Mouse (Mus musculus) layer of hippocampus, adult 8-10 months (tissue): ENCODE measurements around the gene Gucd1. TPM values are rescaled to one million over a fixed set of nuclear protein-coding genes. Genes with fewer than 3 reads are reported as not detected.
"Not testable (repeated sequence)": the region's sequence is repeated elsewhere in the genome, so short reads cannot be mapped to it uniquely, and the experiment has no call there.

Experiments
- DNase-seq, 2 experiments: peaks; one replicate each; pipeline ENCODE4 v3.0.0; 2022; ENCODE audit warnings: low spot score in 2 of 2
- total RNA-seq, 4 experiments: library from RNA; stranded (reverse); gene quantifications; 2 replicates each; pipeline ENCODE4 v1.2.4; 2022

Gene Gucd1
- total RNA-seq, 4 experiments from 2014 or later, result 14.0 to 17.3 (median 14.4) TPM

DNA sequence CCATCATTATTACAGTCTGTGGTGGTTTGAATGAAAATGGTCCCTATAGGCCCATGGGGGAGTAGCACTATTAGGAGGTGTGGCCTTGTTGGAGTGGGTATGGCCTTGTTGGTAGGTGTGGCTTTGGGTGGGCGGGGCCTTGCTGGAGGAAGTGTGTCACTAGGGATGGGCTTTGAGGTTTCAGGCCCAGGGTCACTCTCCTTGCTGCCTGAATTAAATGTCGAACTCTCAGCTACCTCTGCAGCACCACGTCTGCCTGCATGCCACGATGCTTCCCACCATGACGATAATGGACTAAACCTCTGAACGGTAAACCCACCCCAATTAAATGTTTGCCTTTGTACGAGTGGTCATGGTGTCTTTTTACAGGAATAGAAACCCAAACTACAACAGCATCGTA lies 123.0 kb downstream of the Gucd1 start:
- no peak for DNase-seq

DNA sequence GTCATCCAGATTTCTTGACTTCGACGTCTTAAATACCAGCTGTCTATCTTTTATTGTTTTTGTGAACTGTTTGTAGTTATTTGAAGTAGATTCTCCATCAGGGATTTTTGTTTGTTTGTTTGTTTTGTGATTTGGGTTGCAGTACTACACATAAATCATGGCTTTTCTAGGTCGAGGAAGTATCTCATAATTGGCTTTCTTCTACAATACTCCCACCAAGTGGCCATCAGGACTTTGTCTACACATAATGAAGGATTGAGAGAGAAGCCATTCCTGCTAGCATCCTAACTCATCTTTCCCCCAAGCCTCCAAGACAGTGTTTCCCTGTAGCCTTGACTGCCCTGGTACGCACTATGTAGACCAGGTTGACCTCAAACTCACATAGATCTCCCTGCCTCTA lies 126.9 kb downstream of the Gucd1 start:
- DNase-seq, result no peak

DNA sequence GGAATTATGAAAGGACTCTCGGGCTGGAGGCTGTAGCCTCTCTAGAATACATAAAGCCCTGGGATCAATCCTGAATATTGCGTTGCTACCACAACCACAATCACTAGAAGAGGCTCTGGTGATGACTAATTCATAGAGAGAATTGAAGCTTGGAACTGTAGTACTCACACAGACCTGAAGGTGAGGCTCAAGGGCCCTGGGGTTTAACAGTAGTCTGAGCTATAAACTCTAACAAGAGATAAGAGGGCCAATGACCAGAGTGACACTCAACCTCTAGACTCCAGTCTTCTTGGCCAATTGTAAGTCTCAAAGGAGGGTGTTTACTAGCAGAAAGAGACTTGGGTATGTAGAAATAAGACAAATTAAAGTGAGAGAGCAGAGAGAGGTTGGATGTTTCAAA lies 127.6 kb downstream of the Gucd1 start:
- DNase-seq, result no peak

DNA sequence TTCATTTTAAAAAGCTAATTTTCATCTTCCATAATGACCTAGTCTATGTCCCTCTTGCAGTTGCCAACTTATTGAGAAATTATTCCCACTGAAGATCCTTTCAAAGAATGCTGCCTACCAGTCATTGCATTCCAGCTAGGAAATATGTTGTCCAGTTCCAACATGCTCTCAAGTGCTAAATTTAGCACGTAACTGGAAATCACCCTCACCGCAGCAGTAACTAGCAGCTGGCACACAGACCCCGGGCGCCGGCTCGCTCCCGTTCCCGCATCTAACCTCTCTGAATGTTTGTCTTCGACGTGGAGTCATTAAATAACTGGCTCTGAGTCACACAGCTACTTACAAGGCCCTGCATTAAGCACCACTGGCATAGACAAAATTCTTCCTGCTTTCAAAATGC lies 139.1 kb downstream of the Gucd1 start:
- no peak for DNase-seq

DNA sequence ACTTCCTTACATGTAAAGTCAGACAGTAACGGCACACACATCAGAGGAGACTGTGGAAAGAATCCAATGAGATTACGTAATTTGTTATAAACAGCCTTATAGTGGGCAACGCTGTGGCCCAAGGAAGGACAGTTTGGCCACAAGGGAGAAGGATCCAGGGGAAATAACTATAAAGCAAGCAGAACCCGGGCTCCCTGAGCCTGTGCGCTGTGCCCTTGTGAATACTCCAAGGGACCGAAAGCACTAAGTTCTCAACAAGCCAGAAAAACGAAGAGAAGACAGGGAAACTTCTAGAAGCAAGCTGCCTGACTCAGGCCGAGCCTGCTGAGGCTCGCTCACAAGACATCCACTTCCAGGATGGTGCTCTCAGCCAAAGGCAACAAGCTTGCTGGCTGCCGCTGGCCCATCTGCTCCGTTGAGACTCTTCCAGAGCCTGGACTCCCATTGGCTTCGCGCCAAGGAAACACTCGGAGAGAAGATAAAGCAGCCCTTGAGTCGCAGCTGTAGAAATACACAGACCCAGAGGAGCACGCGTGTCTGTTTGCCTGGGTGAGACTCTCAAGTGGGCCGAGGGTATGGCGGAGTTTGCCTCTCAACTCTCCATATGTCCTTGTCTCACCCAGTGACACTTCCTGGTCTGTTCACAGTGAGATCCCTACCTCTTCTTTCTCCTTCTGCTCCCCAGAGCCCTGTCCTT lies 144.0 kb downstream of the Gucd1 start:
- peak in 1 of 2 experiments; percentile 16 for DNase-seq

DNA sequence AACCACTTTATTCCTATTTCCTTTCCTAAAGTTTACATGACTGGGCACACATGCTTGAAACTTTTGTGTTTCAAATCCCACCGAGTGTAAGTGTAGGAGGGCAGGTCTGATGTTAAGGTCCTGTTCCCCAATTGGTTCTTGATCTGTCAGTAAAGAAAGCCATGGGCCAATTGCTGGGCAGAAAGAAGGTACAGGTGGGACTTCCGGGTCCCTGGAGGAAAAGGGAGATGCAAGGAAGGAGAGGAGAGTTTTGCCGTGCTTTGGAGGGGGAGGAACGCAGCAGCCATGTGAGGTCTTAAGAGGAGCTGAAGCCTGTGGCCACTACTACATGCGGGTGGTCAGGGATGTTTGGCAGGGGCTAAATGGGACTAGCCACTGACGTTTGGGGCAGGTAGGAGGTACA lies 152.5 kb downstream of the Gucd1 start:
- DNase-seq, result no peak

DNA sequence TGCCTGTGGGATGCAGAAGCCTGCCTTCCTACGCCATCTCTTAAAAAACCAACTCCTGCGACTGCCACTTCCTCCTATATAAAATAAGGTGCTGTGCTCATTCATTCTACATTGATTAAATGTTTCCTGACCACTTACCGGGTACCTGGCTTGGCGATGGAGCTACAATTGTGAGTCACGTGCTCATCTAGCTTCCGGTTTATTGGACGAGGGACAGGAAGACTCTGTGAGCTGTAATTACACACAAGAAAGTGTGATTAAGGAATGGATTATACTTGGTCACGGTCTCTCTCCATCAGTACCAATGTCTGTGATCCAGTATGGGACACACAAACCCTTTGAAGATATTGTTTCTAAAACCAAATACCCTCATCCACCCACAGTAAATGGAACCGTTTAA lies 153.0 kb downstream of the Gucd1 start:
- DNase-seq, result no peak

DNA sequence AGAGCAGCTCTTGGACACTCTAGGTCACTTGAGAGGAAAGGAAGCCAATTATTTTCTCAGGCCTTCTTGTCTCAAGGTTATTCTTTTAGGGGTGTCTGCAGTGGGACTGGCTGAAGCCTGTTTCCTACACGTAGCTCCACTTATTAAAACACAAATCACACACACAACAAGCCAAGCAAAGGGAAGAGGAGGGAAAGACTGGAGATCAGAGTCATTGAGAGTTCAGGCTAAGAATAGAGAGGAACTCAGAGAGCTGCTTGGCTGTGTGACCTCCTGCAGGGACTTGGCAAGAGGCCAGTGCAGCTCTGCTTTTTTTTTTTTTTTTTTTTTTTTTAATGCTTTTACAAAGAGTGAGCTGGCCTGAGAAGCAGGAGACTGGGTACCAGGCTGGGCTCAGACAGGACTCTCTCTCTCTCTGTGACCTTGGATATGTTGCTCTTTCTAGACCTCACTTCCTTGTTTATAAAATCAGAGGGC lies 153.5 kb downstream of the Gucd1 start:
- peak in 1 of 2 experiments; percentile 8 for DNase-seq

DNA sequence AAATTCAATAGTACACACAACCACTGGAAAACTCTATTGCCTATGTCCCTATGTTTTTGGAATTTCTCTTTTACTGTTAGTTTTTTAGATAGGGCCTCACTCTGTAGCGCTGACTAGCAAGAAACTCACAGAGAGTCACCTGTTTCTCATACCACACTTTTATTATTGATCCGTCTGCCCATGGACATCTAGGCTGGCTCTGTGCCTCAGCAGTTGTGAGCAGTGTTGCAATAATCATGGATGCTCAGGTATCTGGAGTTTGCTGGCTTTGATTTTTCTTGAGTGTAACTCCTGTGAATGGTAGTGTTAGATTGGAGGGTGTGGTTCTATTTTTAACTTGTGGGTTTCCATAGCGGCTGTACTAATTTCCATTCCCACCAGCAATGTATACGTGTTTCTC lies 162.4 kb downstream of the Gucd1 start:
- DNase-seq, result no peak

DNA sequence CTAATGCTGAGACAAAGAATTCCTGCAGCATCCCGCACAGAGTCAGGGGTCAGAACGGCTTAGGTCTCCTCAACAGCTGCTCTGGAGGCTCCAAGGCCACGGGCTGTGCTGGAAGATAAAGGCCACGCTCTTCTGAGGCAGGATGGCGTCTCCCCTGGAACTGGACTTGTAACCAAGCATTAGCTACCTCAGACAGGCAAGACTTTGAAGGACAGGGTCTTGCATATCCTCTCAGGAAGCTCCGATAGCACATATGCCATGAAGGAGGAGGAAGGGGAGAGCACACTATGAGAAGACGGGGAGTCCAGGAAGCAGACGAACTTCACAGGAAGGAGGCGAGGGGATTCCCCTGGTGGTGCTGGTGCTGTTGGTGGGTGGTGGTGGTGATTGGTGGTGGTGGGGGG lies 163.9 kb downstream of the Gucd1 start:
- DNase-seq, result not testable (repeated sequence)

DNA sequence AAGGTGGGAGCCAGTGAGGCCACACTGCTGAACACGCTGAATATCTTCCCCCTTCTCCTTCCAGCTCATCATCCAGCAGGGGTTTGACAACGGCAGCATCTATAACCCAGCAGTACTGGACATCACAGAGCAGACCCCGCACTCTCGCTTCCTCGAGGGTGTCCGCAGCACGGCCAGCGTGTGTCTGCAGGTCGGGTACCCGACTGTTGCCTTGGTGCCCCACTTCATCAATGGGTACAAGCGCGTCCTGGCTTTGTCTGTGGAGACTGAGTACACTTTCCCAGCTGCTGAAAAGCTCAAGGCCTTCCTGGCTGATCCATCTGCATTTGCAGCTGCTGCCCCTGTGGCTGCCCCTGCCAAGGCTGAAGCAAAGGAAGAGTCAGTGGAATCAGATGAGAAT lies 165.2 kb downstream of the Gucd1 start:
- no peak for DNase-seq

DNA sequence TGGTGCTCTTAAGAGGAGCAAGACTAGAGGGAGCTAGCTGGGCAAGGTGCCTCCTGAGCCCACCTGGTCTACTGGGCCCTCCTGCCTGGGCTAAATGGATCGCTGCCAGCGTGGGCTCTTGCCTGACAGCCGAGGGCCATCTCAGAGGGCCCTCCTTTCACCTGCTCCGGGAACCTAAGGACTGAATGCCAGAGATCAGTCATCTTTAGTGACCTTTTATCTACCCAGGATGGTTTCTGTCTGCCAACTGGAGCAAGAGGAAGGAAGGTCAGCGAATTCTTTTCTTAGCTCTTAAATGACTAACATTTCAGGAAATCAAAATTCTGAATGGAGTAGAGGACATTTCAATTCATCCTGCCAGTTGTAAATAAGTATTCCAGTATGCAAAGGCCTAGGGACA lies 167.2 kb downstream of the Gucd1 start:
- no peak for DNase-seq

DNA sequence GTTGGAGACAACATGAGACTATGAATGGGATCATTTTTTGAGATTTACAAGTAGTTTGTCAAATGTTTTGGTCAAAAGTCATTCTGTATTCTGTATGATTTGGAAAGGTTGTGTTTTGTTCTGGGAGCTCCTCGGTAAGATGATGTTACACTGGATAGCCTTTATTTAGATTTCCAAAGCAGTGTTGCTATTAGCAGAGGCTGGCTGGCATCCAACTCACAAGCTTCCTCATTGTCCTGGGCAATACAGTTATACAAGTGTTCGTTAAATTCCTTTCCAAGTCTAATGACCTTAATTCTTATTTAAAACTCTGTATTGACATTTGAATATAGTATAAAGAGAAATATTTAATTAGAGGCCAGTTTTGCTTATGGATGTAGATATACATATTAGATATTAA lies 172.5 kb downstream of the Gucd1 start:
- DNase-seq, result no peak

DNA sequence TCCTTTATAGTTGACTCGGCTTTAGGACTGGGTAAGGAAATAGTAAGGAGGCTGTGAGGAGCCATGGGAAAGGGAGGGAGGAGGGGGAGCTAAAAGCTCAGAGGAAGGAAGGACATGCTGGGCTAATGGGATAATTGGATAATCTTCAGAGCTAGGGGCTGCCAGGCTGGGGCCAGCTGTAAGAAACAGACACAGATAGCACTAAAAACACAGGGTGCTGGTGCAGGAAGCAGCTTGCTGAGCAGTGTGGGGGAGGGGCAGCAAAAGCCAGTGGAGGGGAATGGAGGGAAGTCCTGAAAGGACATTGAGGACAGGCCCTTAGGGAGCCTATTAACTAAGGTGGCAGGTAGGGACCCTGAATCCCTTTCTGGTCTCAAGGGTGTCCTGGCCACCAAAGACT lies 173.2 kb downstream of the Gucd1 start:
- DNase-seq, result not testable (repeated sequence)

DNA sequence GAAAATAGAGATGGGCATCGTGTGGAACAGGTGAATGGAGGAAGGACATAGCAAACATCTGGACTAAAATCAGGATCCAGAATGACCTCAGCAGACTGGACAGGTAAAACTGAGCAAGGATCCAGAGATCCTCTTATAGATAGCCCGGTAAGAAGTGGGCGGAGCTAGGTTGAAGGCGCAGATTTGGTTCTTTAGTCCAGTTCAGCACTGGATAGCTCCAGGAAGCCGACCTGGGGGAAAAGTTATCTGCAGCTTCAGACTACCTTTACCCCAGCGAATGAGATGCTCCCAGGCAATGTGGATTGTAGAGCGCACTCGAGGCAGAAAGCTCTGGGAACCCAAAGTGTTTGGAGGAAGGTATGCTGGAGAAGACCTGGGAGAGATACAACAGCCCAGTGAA lies 175.8 kb downstream of the Gucd1 start:
- no peak for DNase-seq

DNA sequence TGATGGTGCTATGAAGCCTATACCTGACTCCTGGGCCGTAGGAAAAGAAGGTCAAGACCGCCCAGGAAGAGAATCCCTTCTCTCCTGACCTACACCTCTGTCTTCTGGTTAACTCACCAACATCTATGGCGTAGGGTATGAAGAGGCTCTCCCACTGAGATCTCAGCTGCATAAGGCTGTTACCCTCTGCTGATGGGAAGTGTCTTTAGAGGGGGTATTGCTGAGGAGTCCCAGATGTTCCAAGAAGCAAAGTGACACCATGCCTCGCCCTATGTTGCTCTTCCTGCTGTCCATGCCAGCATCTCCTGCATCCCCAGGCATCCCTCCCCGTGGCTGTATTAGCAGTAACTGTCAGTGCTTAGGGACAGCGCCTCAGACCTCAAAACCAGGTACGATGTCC lies 178.4 kb downstream of the Gucd1 start:
- DNase-seq, result no peak

DNA sequence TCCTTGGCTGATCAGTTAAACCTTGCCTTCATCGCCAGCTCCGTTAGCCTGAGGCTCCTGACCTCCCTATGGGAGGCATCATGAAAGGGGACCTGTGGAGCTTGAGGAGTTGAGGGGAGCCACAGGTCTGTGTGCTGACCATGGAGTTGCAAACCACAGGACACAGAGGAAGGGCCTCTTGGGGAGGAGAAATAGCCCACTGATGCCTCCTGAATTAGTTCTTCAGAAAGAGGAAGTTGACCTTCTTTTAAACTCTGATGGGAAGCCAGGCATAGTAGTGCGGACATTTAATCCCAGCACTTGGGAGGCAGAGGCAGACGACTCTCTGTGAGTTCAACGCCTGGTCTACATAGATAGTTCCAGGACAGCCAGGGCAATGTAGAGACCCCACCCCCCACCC lies 178.9 kb downstream of the Gucd1 start:
- no peak for DNase-seq

DNA sequence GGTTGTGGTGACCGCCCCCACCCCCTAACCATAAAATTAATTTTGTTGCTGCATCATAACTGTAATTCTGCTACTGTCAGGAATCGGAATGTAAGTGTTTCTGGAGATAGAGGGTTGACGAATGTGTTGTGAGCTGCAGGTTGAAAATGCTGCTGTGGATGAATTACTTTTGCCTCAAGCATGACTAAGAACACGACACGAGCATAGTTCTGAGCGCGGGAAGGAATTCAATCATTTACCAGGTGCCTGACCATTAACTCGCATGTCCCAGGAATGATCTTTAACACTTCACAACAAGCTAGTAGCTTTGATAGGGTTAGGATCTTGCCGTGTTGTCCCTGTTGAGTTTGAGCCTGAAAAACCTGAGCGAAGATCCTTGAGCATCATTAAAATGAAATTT lies 180.5 kb downstream of the Gucd1 start:
- DNase-seq, result no peak

DNA sequence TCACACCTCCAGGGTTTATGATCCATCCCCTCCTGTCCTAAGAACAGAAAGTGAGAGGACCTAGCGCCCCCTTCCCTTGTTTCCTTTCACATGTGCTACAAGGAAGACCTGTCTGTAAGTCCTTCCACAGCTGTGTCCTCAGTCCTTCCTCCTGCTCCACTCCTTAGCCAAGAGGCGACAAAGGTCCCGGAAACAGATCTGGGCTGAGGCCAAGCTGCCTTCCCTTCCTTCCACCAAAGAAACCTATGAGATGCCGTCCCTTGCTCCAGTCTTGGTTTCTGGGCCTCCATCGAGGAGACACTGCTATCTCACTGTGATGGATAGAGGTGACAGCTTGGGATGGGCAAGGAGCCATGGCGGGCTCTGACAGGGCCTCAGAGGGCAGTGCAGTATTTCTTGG lies 182.7 kb downstream of the Gucd1 start:
- DNase-seq, result no peak

DNA sequence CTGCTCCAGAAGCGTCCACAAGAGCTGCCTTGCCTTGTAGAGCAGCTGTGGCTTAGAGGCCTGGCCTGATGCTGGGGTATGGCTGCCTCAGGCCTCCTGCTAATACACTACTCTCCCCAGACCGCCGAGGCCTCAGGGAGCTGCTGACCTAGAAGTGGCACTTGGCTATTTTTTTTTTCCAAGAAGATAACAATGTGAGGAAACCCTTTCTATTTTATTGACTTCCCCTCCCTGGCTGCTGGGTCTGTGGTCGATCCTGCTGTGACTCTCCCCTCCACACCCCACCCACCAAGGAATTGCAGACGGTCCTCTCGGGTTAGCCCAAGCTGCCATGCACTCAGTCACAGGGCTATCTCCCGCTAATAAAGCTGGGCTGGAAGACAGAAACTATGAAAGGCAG lies 183.6 kb downstream of the Gucd1 start:
- no peak for DNase-seq

DNA sequence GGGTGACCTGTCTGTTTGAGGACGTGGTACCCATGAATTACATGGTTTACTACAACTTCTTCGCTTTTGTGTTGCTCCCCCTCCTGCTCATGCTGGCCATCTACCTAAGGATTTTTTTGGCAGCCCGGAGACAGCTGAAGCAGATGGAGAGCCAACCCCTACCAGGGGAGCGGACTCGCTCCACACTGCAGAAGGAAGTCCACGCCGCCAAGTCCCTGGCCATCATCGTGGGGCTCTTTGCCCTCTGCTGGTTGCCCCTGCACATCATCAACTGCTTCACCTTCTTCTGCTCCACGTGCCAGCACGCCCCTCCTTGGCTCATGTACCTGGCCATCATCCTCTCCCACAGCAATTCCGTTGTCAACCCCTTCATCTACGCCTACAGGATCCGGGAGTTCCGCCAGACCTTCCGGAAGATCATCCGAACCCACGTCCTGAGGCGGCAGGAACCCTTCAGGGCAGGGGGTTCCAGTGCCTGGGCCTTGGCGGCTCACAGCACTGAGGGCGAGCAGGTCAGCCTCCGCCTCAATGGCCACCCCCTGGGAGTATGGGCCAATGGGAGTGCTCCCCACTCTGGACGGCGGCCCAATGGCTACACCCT lies 184.5 kb downstream of the Gucd1 start:
- DNase-seq, result no peak

DNA sequence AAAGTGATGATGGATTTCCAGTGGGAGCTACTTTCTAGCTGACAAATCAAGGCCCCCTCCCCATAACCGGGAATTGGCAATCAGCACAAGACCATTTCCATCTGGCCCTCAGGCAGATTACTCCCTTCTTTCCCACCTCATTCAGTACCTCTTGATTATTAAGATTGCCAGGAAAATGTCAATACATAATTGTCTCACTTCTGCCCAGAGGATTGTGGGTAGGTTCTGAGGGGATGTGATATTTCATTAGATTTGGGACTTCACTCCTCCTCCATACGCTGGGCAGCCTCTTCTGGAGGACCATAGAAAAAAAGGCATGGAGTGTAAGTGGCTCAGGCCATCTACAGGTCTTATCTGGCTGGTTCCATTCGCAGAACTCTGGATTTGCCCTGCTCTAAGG lies 185.5 kb downstream of the Gucd1 start:
- no peak for DNase-seq

DNA sequence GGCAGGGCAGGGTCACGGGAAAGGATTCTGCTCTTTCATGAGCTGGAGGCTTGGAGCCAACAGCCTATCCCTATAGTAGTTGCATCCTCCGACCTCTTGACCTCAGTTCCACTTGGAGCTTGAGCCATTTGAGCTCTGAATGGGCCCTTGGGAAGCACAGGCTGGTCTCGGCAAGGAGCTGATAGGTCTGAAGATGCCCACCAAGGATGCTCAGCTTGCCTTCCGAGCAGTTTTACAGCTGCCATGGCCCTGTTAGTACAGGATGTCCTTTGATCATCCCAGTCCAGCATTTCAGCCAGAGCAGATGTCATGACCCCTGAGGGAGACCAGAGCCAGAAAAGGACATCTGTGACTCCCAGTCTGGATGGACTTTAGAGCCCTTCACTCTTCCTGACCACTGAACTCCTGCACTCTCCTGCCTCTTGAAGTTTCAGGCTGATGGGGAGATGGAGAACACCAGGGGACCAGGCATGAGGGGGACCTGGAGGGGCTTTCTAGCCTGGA lies 189.5 kb downstream of the Gucd1 start:
- DNase-seq, result no peak
